Mouse (Mus musculus): ENCODE data around the gene Prkca.

The Prkca gene

GRCm38 (mm10) chr11:107947951-107948350, 395.8 kb downstream of the Prkca start:
- no peak for DNase-seq (ENCODE audit: low spot score)

GRCm38 (mm10) chr11:107946823-107947222, 396.9 kb downstream of the Prkca start:
- DNase-seq (ENCODE audit: low spot score), result no peak

GRCm38 (mm10) chr11:107936929-107937328, 406.8 kb downstream of the Prkca start:
- no peak for DNase-seq (ENCODE audit: low spot score)

- DNase-seq (ENCODE audit: low spot score), result no peak
Observed at GRCm38 (mm10) chr11:107931721-107932120, 412.0 kb downstream of the Prkca start.

- DNase-seq (ENCODE audit: low spot score), result no peak
Observed at GRCm38 (mm10) chr11:107931288-107931687, 412.4 kb downstream of the Prkca start.

GRCm38 (mm10) chr11:107929712-107930111, 414.0 kb downstream of the Prkca start:
- DNase-seq (ENCODE audit: low spot score), result no peak

- peak; percentile 24 for DNase-seq (ENCODE audit: low spot score)
Observed at GRCm38 (mm10) chr11:107919852-107920508, 423.7 kb downstream of the Prkca start.

GRCm38 (mm10) chr11:107917721-107918235, 425.9 kb downstream of the Prkca start:
- no peak for DNase-seq (ENCODE audit: low spot score)

- peak; percentile 10 for DNase-seq (ENCODE audit: low spot score)
Observed at GRCm38 (mm10) chr11:107914634-107915226, 429.0 kb downstream of the Prkca start, which contains the start of gene Cacng5. Gene Cacng5, minus strand, starts transcription at chr11:107915055.

GRCm38 (mm10) chr11:107913317-107913716, 430.4 kb downstream of the Prkca start:
- DNase-seq (ENCODE audit: low spot score), result no peak

GRCm38 (mm10) chr11:107905364-107905763, 438.4 kb downstream of the Prkca start:
- no peak for DNase-seq (ENCODE audit: low spot score)

GRCm38 (mm10) chr11:107903966-107904605, 439.6 kb downstream of the Prkca start:
- peak; percentile 41 for DNase-seq (ENCODE audit: low spot score)

- no peak for DNase-seq (ENCODE audit: low spot score)
Observed at GRCm38 (mm10) chr11:107900470-107900869, 443.3 kb downstream of the Prkca start.

GRCm38 (mm10) chr11:107898698-107899097, 445.0 kb downstream of the Prkca start:
- DNase-seq (ENCODE audit: low spot score), result no peak

GRCm38 (mm10) chr11:107895635-107896034, 448.1 kb downstream of the Prkca start:
- no peak for DNase-seq (ENCODE audit: low spot score)

GRCm38 (mm10) chr11:107891377-107891776, 452.4 kb downstream of the Prkca start:
- no peak for DNase-seq (ENCODE audit: low spot score)

GRCm38 (mm10) chr11:107887342-107887741, 456.4 kb downstream of the Prkca start:
- DNase-seq (ENCODE audit: low spot score), result no peak

All from ovary, postnatal 36 days (tissue).